ENCODE assay signal across 15 mouse cellular contexts in genomic region chr17:10643604-10644003, GRCm38 (mm10).
DNase-seq lines count a peak whose midpoint lies in the region.
"Had no signal": no experiment of that assay in that cellular context is flagged by ENCODE, and none has a peak within 500 bp of the region (broad histone marks: within the 10 kb centered on the region; RNA-seq: fewer than 3 reads in every experiment).

No protein-coding gene starts in this region.

- peak; percentile 4 for DNase-seq in heart, adult 11 months
- DNase-seq in heart, adult 8-10 months (ENCODE audit: low spot score) = no peak
- peak; percentile 14 to 41 for DNase-seq in kidney, adult 8-10 months
- DNase-seq in kidney, postnatal 25 days = no peak
- peak; percentile 26 for DNase-seq in fat pad, adult 2 months (ENCODE audit: extremely low read depth, low read depth, low spot score)
- DNase-seq in layer of hippocampus, adult 9-10 months (ENCODE audit: low spot score) = no peak
- DNase-seq: adrenal gland, adult 8-10 months; adrenal gland, postnatal 36 days; cerebellum, adult 18-20 months; cerebellum, adult 9-10 months; cerebellum, postnatal 14 days; forebrain, postnatal 0 days; gastrocnemius, adult 2 months; gastrocnemius, postnatal 14 days; heart, adult 2 months had no signal

Comparison
In these comparisons a context has a peak if more than half of its experiments do, and no peak if none do; other contexts are left out.
1. DNase-seq: peak in heart, adult 11 months (single experiment), kidney, adult 8-10 months (2 of 2) and fat pad, adult 2 months (single experiment); none in heart, adult 8-10 months (single experiment), kidney, postnatal 25 days (0 of 2) and layer of hippocampus, adult 9-10 months (single experiment).